Mouse (Mus musculus) heart, embryonic 11.5 days (tissue): Measurements from ENCODE around the gene Ddx58. TPM values are rescaled to one million over a fixed set of nuclear protein-coding genes. Genes with fewer than 3 reads are reported as not detected.

Experiments used
- ATAC-seq: fragments of 200-750 bp; cut with Nextera tagmentation; replicated peaks from 2 replicates; pipeline ENCODE4 v1.8.0; 2017; ENCODE audit warnings: moderate library complexity; ENCODE audit not compliant: insufficient number of reproducible peaks, low FRiP score, low TSS enrichment
- H3K27ac ChIP-seq: fragments of 300-500 bp; sonication (generic); 2 replicates; pipeline ENCODE4 v1.5.1; 2014; ENCODE audit warnings: mild to moderate bottlenecking, low read depth, low read length
- H3K27me3 ChIP-seq: fragments of 300-500 bp; sonication (generic); 2 replicates; pipeline ENCODE4 v1.6.1; 2014; ENCODE audit warnings: mild to moderate bottlenecking, low read length, mixed read lengths; ENCODE audit not compliant: control insufficient read depth, insufficient read depth
- H3K36me3 ChIP-seq: fragments of 300-500 bp; sonication (generic); 2 replicates; pipeline ENCODE4 v1.6.1; 2014; ENCODE audit warnings: mild to moderate bottlenecking, low read length, moderate library complexity, mixed read lengths; ENCODE audit not compliant: control insufficient read depth, insufficient read depth
- H3K4me1 ChIP-seq: fragments of 300-500 bp; sonication (generic); 2 replicates; pipeline ENCODE4 v1.6.1; 2014; ENCODE audit warnings: low read length; ENCODE audit not compliant: control insufficient read depth, insufficient read depth
- H3K4me2 ChIP-seq: fragments of 300-500 bp; sonication (generic); 2 replicates; pipeline ENCODE4 v1.6.1; 2014; ENCODE audit warnings: mild to moderate bottlenecking, moderate library complexity
- H3K4me3 ChIP-seq: fragments of 300-500 bp; sonication (generic); 2 replicates; pipeline ENCODE4 v1.5.1; 2014; ENCODE audit warnings: low read depth, low read length
- H3K9ac ChIP-seq: fragments of 300-500 bp; sonication (generic); 2 replicates; pipeline ENCODE4 v1.6.1; 2014; ENCODE audit warnings: mild to moderate bottlenecking, low read depth, low read length, moderate library complexity
- H3K9me3 ChIP-seq: fragments of 300-500 bp; sonication (generic); replicated peaks from 2 replicates; pipeline ENCODE4 v1.6.1; 2016; ENCODE audit warnings: low read length; ENCODE audit not compliant: control insufficient read depth
- WGBS: fragments of 180-500 bp; shearing (Covaris S2); extraction: QIAGEN DNeasy Blood & Tissue Kit; methylation state at CpG from one replicate; pipeline ENCODE4 v1.1.7; 2014; ENCODE audit not compliant: insufficient replicate concordance; 5-methylcytosine and 5-hydroxymethylcytosine counted together
- polyA plus RNA-seq: library from polyadenylated mRNA; unstranded; fragments of >200 nt; fragmentation: Nextera tagmentation; extraction: Ambion mirVana; gene quantifications from 2 replicates; pipeline ENCODE4 v1.2.1, GENCODE M21; 2014

Ddx58 gene
- polyA plus RNA-seq, 1 experiment from 2014 or later, result 5.8 TPM

DNA sequence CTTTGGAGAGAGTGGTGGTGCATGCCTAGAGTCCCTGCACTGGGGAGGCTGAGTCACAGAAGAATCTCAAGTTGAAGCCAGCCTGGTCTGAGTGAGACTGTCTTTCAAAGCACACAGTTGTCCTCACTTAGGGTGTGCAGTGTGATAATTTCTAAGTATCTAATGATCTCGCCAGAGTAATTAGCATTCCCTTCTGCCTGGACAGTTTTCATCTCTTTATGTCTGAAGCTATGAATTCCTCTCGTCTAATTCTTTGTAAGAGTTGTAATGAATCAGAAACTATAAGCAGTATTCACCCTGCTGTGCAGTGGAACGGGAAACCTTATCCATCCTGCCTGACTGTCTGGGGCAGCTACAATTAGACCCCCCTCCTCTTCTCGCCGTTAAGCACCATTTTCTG lies 31.9 kb downstream of the Ddx58 start:
- H3K9ac ChIP-seq, result no peak overlapping the region
- 77% methylated on average over 5 of the region's 5 CpGs for WGBS
- H3K36me3 ChIP-seq, result no peaks in the 10 kb centered on the region
- no peak overlapping the region for H3K27ac ChIP-seq
- ATAC-seq, result no peak
- no peak overlapping the region for H3K4me2 ChIP-seq
- no peaks in the 10 kb centered on the region for H3K27me3 ChIP-seq
- no peaks in the 10 kb centered on the region for H3K9me3 ChIP-seq
- H3K4me1 ChIP-seq, result no peaks in the 10 kb centered on the region; the same call in 1 of the 2 replicates
- H3K4me3 ChIP-seq, result no peak overlapping the region

DNA sequence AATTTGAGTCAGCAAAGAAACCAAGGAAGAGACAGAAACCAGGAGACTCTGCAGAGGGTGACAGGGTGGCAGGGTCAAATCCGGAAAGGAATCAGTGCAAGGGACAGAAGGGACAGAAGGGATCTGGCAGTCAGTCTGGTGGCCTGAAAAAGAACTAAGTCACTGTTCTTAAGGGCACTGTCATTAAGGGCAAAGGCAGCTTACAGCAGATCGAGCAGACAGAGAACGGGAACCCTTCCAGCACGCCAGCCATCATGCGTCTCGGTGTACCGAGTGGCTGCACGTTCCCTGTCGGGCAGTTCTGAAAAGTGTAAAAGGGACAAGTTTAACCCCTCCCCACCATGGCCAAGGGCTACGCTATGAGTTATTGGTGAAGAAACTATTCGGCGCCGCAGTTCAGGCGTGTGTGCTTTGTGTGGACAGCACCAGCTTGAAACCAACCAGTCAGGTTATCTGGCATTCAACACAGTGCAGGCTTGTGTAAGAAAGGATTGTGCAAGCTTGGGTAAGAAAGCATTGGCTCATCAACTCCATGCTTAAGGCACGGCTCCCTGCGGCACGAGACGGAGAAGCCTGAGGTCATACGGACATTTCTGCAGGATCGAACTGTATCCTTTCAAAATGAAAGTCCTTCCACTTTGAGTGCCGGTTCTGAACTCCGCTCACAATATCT lies 34.3 kb downstream of the Ddx58 start:
- Histone ChIP-seq H3K9ac (no peak overlapping the region), H3K27me3 (no peaks in the 10 kb centered on the region), H3K9me3 (no peaks in the 10 kb centered on the region), H3K4me3 (no peak overlapping the region), H3K4me2 (no peak overlapping the region), H3K36me3 (no peaks in the 10 kb centered on the region), H3K4me1 (no peaks in the 10 kb centered on the region; the same call in 1 of the 2 replicates), H3K27ac (no peak overlapping the region)
- no peak for ATAC-seq
- 91% methylated on average over 22 of the region's 22 CpGs for WGBS

DNA sequence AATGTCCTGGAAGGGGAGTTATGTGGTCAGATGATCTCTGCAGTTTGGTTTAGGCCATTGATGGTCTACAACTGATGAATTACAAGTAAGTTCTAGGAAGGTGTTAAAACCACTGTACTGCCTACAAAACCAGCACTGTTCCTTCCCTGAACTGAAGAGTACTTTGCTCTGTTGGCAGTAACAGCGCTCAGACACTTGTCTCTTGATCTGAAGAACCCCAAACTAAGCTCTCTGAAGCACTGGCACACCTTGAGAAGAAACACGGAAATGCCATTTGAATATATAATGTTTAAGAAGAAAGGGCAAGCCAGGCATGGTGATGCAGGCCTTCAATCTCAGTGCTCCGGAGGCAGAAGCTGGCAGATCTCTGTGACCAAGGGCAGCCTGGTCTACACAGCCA lies 35.3 kb downstream of the Ddx58 start:
- Histone ChIP-seq H3K4me3 (no peak overlapping the region), H3K9me3 (no peaks in the 10 kb centered on the region), H3K27ac (no peak overlapping the region), H3K4me2 (no peak overlapping the region), H3K9ac (no peak overlapping the region), H3K4me1 (no peaks in the 10 kb centered on the region; the same call in 1 of the 2 replicates), H3K27me3 (no peaks in the 10 kb centered on the region), H3K36me3 (no peaks in the 10 kb centered on the region)
- 85% methylated on average over 3 of the region's 3 CpGs for WGBS
- no peak for ATAC-seq

DNA sequence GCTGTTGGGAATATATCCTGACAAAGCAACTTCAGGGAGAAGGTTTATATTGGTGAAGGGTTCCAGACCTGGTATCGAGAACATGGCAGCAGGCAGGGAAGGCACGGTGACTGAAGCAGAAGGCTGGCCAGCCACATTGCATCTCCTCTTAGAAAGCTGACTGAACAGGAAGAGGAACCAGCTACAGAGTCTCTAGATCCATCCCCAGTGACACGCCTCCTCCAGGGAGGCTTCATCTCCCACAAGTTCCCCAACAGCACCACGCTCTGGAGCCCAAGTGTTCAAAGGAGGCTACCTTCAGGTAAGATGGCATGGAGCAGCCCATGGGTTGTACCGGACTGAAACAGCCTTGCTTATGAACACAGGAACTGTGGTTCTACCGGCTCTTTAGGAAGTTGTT lies 37.4 kb downstream of the Ddx58 start:
- no peaks in the 10 kb centered on the region for H3K9me3 ChIP-seq
- H3K27ac ChIP-seq, result no peak overlapping the region
- no peak overlapping the region for H3K4me3 ChIP-seq
- WGBS, result 86% methylated on average over 6 of the region's 6 CpGs
- H3K4me2 ChIP-seq, result no peak overlapping the region
- H3K27me3 ChIP-seq, result no peaks in the 10 kb centered on the region
- no peak overlapping the region for H3K9ac ChIP-seq
- H3K4me1 ChIP-seq, result no peaks in the 10 kb centered on the region
- H3K36me3 ChIP-seq, result peaks cover 4% of the 10 kb centered on the region; the same call in 1 of the 2 replicates
- no peak for ATAC-seq

DNA sequence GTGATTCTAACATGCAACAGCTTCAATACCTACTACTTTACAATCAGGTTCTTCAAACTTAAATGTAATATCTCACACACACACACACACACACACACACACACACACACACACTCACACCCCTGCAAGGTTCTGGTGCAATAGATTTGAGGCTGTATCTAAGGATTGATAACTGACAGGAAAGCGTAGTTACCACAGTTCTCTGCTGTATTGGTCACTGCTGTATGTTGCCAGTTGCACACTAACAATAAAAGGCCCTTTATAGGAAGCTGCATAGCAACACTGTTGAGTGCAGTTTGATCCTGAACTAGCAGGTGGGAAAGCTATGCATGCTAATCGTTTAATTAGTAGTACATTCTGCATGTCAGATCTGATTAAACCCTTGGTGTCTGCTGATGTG lies 44.3 kb downstream of the Ddx58 start:
- peaks cover 7% of the 10 kb centered on the region; the same call in 1 of the 2 replicates for H3K36me3 ChIP-seq
- no peak overlapping the region for H3K27ac ChIP-seq
- 86% methylated on average over 2 of the region's 2 CpGs for WGBS
- no peaks in the 10 kb centered on the region for H3K9me3 ChIP-seq
- no peak overlapping the region for H3K4me2 ChIP-seq
- H3K9ac ChIP-seq, result no peak overlapping the region
- H3K4me3 ChIP-seq, result no peak overlapping the region
- no peaks in the 10 kb centered on the region for H3K27me3 ChIP-seq
- no peaks in the 10 kb centered on the region for H3K4me1 ChIP-seq
- ATAC-seq, result no peak

DNA sequence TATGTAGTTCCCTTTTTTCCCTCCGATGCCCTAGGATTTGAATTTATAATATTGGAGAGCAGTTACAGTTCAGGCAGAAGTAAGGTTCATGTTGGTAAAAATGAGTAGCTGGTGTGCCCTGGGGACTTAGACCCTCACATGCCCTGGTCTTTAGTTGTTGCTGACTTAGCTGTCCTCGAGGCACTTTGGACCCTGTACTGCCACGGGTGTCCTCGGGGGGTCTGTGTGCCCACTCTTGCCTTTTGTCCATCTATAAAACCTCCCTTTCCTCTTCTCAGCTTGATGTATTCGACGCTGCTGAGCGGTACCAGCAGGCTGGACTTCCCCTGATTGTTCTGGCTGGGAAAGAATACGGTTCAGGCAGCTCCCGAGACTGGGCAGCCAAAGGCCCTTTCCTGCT lies 46.2 kb downstream of the Ddx58 start:
- 73% methylated on average over 9 of the region's 9 CpGs for WGBS
- Histone ChIP-seq H3K9me3 (no peaks in the 10 kb centered on the region), H3K4me3 (no peak overlapping the region), H3K4me1 (no peaks in the 10 kb centered on the region), H3K27me3 (no peaks in the 10 kb centered on the region), H3K27ac (no peak overlapping the region), H3K36me3 (peaks cover 11% of the 10 kb centered on the region; the same call in 1 of the 2 replicates), H3K4me2 (no peak overlapping the region), H3K9ac (no peak overlapping the region)
- ATAC-seq, result no peak

DNA sequence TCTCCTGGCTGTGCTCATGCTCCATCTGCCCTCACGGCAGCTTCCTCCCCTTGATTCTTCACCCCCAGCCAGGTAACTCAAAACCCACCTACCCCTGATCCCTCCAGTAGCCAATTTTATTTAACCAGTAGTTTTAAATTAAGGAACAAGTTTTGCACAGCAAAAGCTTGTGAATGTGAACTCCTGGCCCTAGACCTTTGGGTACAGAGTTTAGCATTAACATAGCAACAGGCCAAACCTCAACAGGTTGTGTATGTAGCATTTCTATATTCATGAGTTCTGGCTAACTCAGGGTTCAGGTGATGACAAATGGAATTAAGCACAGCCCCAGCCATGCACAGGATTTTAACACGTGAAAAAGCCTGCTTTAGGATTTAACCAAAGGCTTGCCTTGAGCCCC lies 47.4 kb downstream of the Ddx58 start:
- ATAC-seq, result no peak
- Histone ChIP-seq H3K27me3 (no peaks in the 10 kb centered on the region), H3K4me1 (no peaks in the 10 kb centered on the region), H3K36me3 (peaks cover 9% of the 10 kb centered on the region; the same call in 1 of the 2 replicates), H3K4me2 (no peak overlapping the region), H3K4me3 (no peak overlapping the region), H3K9ac (no peak overlapping the region), H3K27ac (no peak overlapping the region), H3K9me3 (no peaks in the 10 kb centered on the region)
- WGBS, result 55% methylated on average over 2 of the region's 2 CpGs

DNA sequence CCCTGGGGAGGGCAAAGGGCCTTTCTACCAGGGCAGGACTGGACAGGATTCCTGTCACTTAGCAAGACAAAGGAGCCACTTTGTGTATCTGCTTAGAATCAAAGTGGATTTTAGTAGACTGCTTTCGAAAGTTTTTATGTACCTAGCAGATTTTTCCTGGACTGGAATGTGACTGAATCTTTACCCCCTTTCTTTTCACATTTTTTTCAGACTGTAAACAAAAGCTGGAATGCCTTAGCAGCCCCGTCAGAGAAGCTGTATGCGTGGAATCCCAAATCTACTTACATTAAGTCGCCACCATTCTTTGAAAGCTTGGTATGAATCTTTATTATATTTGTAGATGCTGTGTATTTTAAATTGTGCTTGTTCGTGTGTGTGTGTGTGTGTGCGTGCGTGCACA lies 51.7 kb downstream of the Ddx58 start:
- H3K27me3 ChIP-seq, result no peaks in the 10 kb centered on the region
- H3K4me1 ChIP-seq, result no peaks in the 10 kb centered on the region
- H3K9ac ChIP-seq, result no peak overlapping the region
- WGBS, result 90% methylated on average over 7 of the region's 7 CpGs
- H3K36me3 ChIP-seq, result peaks cover 15% of the 10 kb centered on the region
- ATAC-seq, result no peak
- no peak overlapping the region for H3K27ac ChIP-seq
- no peaks in the 10 kb centered on the region for H3K9me3 ChIP-seq
- H3K4me2 ChIP-seq, result no peak overlapping the region
- H3K4me3 ChIP-seq, result no peak overlapping the region

DNA sequence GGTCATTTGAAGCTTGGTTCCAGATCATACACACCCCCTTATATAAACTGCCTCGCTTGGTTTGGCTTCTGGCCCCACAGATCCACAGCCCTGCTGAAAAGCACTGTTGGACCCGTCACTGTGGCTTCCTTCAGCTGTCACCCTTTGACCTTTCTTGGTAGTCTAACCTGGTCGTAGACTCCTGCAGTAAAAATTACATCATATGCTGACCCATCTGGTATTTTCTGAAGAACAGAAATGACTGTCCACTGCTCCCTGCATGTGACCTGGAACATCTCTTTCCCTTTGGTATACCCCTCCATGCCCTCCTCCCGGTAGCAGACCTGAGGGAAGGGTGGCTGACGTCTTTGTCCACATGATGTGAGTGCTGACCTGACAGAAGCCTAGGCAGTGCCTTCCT lies 55.2 kb downstream of the Ddx58 start:
- no peak overlapping the region for H3K9ac ChIP-seq
- no peak overlapping the region for H3K4me2 ChIP-seq
- no peak for ATAC-seq
- 80% methylated on average over 5 of the region's 5 CpGs for WGBS
- no peaks in the 10 kb centered on the region for H3K4me1 ChIP-seq
- H3K27me3 ChIP-seq, result no peaks in the 10 kb centered on the region
- no peak overlapping the region for H3K4me3 ChIP-seq
- no peak overlapping the region for H3K27ac ChIP-seq
- H3K36me3 ChIP-seq, result peaks cover 20% of the 10 kb centered on the region
- H3K9me3 ChIP-seq, result no peaks in the 10 kb centered on the region
